Mouse (Mus musculus) adrenal gland, postnatal 25 days (tissue): ENCODE data around the gene BC051019. TPM values are rescaled to one million over a fixed set of nuclear protein-coding genes. Genes with fewer than 3 reads are reported as not detected.

Source experiments
- total RNA-seq: library from RNA; stranded (reverse); gene quantifications from 2 replicates; pipeline ENCODE4 v1.2.3, GENCODE M21; 2021

The BC051019 gene
- total RNA-seq, 1 experiment from 2014 or later, result not detected

Other genes starting within 250 kb of the BC051019 start
- 0.19 and 0.33 TPM in 2 replicates for gene Trim66, start 215.7 kb downstream of the BC051019 start, total RNA-seq
- gene Rpl27a, start 204.7 kb downstream of the BC051019 start, total RNA-seq, result 201 and 220 TPM in 2 replicates
- 34.0 and 43.3 TPM in 2 replicates for gene St5, start 20.2 kb downstream of the BC051019 start, total RNA-seq
- 29.8 and 36.6 TPM in 2 replicates for gene Akip1, start 20.2 kb downstream of the BC051019 start, total RNA-seq
- not detected in 2 replicates for gene Ascl3, start 7.9 kb upstream of the BC051019 start, total RNA-seq
- 39.8 and 41.5 TPM in 2 replicates for gene Tmem9b, start 29.0 kb upstream of the BC051019 start, total RNA-seq
- 0.24 and 0.48 TPM in 2 replicates for gene Nrip3, start 58.2 kb upstream of the BC051019 start, total RNA-seq
- 0.52 and 1.3 TPM in 2 replicates for gene Scube2, start 141.8 kb upstream of the BC051019 start, total RNA-seq
- 143 and 171 TPM in 2 replicates for gene Dennd5a, start 236.6 kb upstream of the BC051019 start, total RNA-seq